Mouse (Mus musculus): Measurements from ENCODE around the gene 1700021F05Rik. TPM values are rescaled to one million over a fixed set of nuclear protein-coding genes. Genes with fewer than 3 reads are reported as not detected.

Gene 1700021F05Rik
- polyA plus RNA-seq, 1 experiment = 40.9 TPM

DNA sequence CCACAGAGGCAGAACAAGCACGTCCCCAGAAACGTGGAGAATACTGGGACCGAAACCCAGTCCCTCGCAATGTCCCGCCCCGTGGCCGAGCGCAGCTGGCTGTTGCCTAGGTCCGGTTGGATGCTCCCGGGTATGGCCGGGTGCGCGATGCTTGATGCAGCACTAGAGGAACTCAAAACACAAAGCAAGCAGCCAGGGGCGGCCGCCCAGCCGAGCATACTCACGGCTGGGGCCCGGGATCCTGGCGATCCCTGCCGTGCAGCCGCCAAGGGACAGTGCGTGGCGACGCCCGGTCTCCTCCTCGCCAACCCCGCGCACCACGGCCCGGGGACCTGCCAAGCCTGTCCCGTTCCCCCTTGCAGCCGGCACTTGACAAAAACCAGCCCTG is 37.6 kb upstream of the 1700021F05Rik start:
- Histone ChIP-seq H3K27me3 (ENCODE audit: control insufficient read depth, insufficient read depth, low read length) (peaks cover 4% of the 10 kb centered on the region; the same call in 1 of the 2 replicates), H3K4me3 (replicated peaks; ENCODE audit: insufficient read depth, low read depth, low read length) (peak overlapping the region; percentile 42), H3K4me1 (ENCODE audit: control insufficient read depth, insufficient read depth, low read length) (no peaks in the 10 kb centered on the region), H3K27ac (ENCODE audit: insufficient read depth, low read length) (no peak overlapping the region)
- WGBS = under 1% methylated on average over 32 of the region's 32 CpGs
- peak in 1 of 2 experiments; percentile 3 for DNase-seq
- TF ChIP-seq POLR2A (IDR thresholded peaks at IDR 0.05; ENCODE audit: borderline replicate concordance, insufficient read depth, low read length) (no peak), CTCF (IDR thresholded peaks at IDR 0.05; ENCODE audit: borderline replicate concordance, insufficient read depth, low read depth, low read length) (no peak)

DNA sequence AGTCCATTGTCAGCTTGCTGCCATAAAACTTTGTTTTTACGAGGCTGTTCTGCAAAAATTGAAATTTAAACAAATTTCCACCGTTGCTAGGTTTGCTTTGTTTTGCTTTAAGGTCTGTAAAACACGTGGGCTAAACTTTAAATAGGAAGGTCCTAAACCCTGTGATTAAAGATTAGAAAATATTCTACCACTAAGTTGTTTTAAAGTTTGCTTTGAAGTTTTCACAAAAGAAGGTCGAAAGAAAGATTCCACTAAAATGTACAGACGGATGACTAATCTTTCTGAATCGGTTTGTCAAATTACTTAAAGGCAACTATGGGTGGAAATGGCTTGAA is 37.2 kb upstream of the 1700021F05Rik start, which contains the start of gene Cd24a:
TSS of gene Cd24a (plus strand) at position 288 of the 335 bp plus-strand sequence.
- WGBS = 2% methylated on average over 6 of the region's 6 CpGs
- H3K27me3 ChIP-seq (ENCODE audit: control insufficient read depth, insufficient read depth, low read length) = peaks cover 4% of the 10 kb centered on the region; the same call in 1 of the 2 replicates
- no peak for DNase-seq
- no peaks in the 10 kb centered on the region for H3K4me1 ChIP-seq (ENCODE audit: control insufficient read depth, insufficient read depth, low read length)
- peak within 1 kb of the TSS; percentile 42 for H3K4me3 ChIP-seq (replicated peaks; ENCODE audit: insufficient read depth, low read depth, low read length)
- TF ChIP-seq CTCF (IDR thresholded peaks at IDR 0.05; ENCODE audit: borderline replicate concordance, insufficient read depth, low read depth, low read length) (no peak), POLR2A (IDR thresholded peaks at IDR 0.05; ENCODE audit: borderline replicate concordance, insufficient read depth, low read length) (no peak)
- H3K27ac ChIP-seq (ENCODE audit: insufficient read depth, low read length) = no peak within 1 kb of the TSS

DNA sequence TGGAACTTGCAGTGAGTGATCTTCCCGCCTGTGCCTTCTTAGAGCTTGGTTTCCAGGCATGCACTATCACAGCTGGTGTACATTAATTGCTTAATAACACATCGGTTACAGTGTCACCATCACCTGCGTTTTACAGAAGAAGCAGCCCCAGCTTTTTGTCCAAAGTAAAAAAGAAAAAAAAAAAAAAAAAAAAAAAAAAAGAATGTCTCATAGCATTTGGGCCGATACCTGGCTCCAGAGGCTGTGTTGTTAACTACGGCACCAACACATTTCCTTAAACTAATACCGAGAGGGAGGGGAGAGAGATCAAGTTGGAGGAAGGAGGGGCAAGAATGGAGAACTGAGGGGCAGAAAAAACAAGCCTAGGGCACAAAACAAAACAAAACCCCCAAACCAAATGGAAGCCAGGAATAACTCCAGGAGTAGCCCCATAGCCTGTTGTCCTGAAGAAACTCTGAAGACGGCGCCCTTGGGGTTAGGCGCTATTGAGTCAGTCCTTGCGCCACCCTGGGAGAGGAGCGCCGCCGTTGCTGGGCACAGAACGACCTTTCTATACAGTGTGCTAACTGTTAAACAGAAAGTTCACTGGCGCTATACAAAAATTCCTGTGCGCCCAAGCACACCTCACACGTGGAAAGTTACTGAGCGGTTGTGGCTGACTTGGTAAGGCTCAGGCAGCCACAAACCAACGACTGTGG is 36.7 kb upstream of the 1700021F05Rik start:
- Histone ChIP-seq H3K27ac (ENCODE audit: insufficient read depth, low read length) (no peak overlapping the region), H3K27me3 (ENCODE audit: control insufficient read depth, insufficient read depth, low read length) (peaks cover 4% of the 10 kb centered on the region; the same call in 1 of the 2 replicates), H3K4me1 (ENCODE audit: control insufficient read depth, insufficient read depth, low read length) (no peaks in the 10 kb centered on the region), H3K4me3 (replicated peaks; ENCODE audit: insufficient read depth, low read depth, low read length) (no peak overlapping the region)
- DNase-seq = no peak
- WGBS = 27% methylated on average over 19 of the region's 19 CpGs
- no peak for TF ChIP-seq CTCF (IDR thresholded peaks at IDR 0.05; ENCODE audit: borderline replicate concordance, insufficient read depth, low read depth, low read length)
- no peak for TF ChIP-seq POLR2A (IDR thresholded peaks at IDR 0.05; ENCODE audit: borderline replicate concordance, insufficient read depth, low read length)

DNA sequence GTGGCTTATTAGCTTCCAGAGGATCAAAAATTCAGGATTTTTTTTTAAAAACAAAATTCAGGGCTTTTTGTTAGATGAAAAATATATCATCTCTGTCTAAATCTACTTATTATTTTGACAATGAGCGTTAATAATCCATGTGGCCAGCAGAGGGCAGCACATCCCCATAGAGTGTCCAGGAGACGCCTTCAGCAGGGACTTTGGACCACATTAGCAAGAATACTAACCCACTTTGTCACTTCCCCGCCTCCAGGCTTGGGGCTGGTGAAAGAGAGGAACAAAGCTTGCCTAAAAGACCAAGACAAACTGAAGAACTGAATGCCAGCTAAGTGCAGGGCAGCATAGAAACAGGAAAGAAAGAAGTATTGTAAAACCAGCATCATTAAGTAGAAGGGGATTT is 34.2 kb upstream of the 1700021F05Rik start:
- TF ChIP-seq POLR2A (IDR thresholded peaks at IDR 0.05; ENCODE audit: borderline replicate concordance, insufficient read depth, low read length) = no peak
- peak; percentile 87 for TF ChIP-seq CTCF (IDR thresholded peaks at IDR 0.05; ENCODE audit: borderline replicate concordance, insufficient read depth, low read depth, low read length)
- peak; percentile 44 to 65 for DNase-seq
- no peak overlapping the region for H3K27ac ChIP-seq (ENCODE audit: insufficient read depth, low read length)
- no peak overlapping the region for H3K4me3 ChIP-seq (replicated peaks; ENCODE audit: insufficient read depth, low read depth, low read length)
- WGBS = 5% methylated on average over 3 of the region's 3 CpGs
- peaks cover 4% of the 10 kb centered on the region; the same call in 1 of the 2 replicates for H3K27me3 ChIP-seq (ENCODE audit: control insufficient read depth, insufficient read depth, low read length)
- no peaks in the 10 kb centered on the region for H3K4me1 ChIP-seq (ENCODE audit: control insufficient read depth, insufficient read depth, low read length)

DNA sequence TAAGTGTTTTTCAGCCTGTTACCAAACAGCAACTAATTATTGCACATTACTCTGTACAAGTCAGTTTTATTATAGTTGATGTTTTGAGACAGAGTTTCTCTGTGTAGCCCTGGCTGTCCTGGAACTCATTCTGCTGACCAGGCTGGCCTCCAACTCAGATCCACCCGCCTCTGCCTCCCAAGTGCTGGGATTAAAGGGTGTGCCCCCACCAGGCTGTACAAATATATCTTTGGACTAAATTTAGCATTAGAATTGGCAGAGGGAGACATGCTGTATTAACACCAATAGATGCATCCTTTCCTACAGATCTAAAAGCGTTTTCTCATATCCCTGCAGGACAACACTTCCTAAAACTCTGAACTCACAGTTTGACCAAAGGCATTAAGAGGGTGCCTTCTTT is 33.6 kb upstream of the 1700021F05Rik start:
- DNase-seq = no peak
- Histone ChIP-seq H3K27me3 (ENCODE audit: control insufficient read depth, insufficient read depth, low read length) (peaks cover 4% of the 10 kb centered on the region; the same call in 1 of the 2 replicates), H3K27ac (ENCODE audit: insufficient read depth, low read length) (no peak overlapping the region), H3K4me1 (ENCODE audit: control insufficient read depth, insufficient read depth, low read length) (no peaks in the 10 kb centered on the region), H3K4me3 (replicated peaks; ENCODE audit: insufficient read depth, low read depth, low read length) (no peak overlapping the region)
- WGBS = 88% methylated on average over 2 of the region's 2 CpGs
- TF ChIP-seq POLR2A (IDR thresholded peaks at IDR 0.05; ENCODE audit: borderline replicate concordance, insufficient read depth, low read length) = no peak
- no peak for TF ChIP-seq CTCF (IDR thresholded peaks at IDR 0.05; ENCODE audit: borderline replicate concordance, insufficient read depth, low read depth, low read length)

DNA sequence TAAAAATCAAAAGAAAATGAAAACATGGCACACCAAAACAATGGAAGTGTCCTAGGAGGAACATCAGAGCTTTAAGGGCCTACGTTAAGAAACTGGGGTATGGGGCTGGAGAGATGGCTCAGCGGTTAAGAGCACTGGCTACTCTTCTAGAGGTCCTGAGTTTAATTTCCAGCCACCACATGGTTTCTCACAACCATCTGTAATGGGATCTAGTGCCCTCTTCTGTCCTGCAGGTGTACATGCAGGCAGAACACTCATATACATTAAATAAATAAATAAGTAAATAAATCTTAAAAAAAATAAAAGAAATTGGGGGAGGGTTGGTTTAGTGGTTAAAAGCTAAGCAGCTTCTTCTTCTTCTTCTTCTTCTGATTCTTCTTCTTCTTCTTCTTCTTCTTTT is 20.5 kb upstream of the 1700021F05Rik start:
- DNase-seq = no peak
- WGBS = 90% methylated on average over 2 of the region's 2 CpGs
- TF ChIP-seq POLR2A (IDR thresholded peaks at IDR 0.05; ENCODE audit: borderline replicate concordance, insufficient read depth, low read length) (no peak), CTCF (IDR thresholded peaks at IDR 0.05; ENCODE audit: borderline replicate concordance, insufficient read depth, low read depth, low read length) (no peak)

DNA sequence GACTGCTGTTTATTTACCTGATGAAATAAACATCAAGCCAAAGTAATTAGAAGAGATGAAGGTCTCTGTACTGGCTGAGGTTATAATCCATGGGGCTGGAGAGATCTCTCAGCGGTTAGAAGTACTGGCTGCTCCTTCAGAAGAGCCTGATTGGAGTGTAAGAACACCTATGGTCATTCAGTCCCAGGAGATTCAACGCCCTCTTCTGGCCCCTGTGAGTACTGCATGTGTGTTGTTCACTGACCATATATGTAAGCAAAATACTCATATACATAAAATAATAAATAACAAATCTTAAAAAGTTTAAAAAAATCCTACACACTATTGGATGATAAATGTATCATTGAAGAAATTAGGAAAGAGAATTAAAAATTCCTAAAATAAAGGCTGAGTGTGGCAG is 20.0 kb upstream of the 1700021F05Rik start:
- Histone ChIP-seq H3K27me3 (ENCODE audit: control insufficient read depth, insufficient read depth, low read length) (no peaks in the 10 kb centered on the region), H3K27ac (ENCODE audit: insufficient read depth, low read length) (no peak overlapping the region), H3K4me1 (ENCODE audit: control insufficient read depth, insufficient read depth, low read length) (no peaks in the 10 kb centered on the region), H3K4me3 (replicated peaks; ENCODE audit: insufficient read depth, low read depth, low read length) (no peak overlapping the region)
- WGBS = 50% methylated on average over 2 of the region's 2 CpGs
- TF ChIP-seq CTCF (IDR thresholded peaks at IDR 0.05; ENCODE audit: borderline replicate concordance, insufficient read depth, low read depth, low read length) (no peak), POLR2A (IDR thresholded peaks at IDR 0.05; ENCODE audit: borderline replicate concordance, insufficient read depth, low read length) (no peak)
- DNase-seq = no peak

More for the DNA sequence above, 20.5 kb upstream of the 1700021F05Rik start:
- Histone ChIP-seq H3K27ac (ENCODE audit: insufficient read depth, low read length) (no peak overlapping the region), H3K4me3 (replicated peaks; ENCODE audit: insufficient read depth, low read depth, low read length) (no peak overlapping the region), H3K27me3 (ENCODE audit: control insufficient read depth, insufficient read depth, low read length) (no peaks in the 10 kb centered on the region), H3K4me1 (ENCODE audit: control insufficient read depth, insufficient read depth, low read length) (no peaks in the 10 kb centered on the region)

DNA sequence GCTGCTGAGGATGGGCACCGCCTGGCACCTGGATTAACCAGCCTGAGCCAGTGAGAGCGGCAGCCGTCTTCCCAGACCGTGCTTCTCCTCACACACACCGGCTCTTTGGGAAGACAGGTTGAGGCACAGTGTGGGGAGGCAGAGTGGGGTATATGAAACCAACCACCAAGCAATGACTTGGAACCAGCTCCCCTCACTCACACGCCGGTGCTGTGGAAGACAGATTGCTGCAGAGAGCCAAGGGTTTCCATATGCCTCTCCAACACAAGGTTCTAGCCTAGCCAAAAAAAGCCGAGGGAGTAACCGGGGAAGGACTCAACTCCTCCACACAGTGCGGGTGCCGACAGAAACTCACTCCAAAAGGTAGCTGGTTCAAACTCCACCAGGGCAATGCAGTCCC is 18.5 kb upstream of the 1700021F05Rik start:
- H3K4me1 ChIP-seq (ENCODE audit: control insufficient read depth, insufficient read depth, low read length) = no peaks in the 10 kb centered on the region
- no peaks in the 10 kb centered on the region for H3K27me3 ChIP-seq (ENCODE audit: control insufficient read depth, insufficient read depth, low read length)
- H3K4me3 ChIP-seq (replicated peaks; ENCODE audit: insufficient read depth, low read depth, low read length) = no peak overlapping the region
- no peak for DNase-seq
- H3K27ac ChIP-seq (ENCODE audit: insufficient read depth, low read length) = no peak overlapping the region
- 27% methylated on average over 11 of the region's 11 CpGs for WGBS
- TF ChIP-seq POLR2A (IDR thresholded peaks at IDR 0.05; ENCODE audit: borderline replicate concordance, insufficient read depth, low read length) = no peak
- TF ChIP-seq CTCF (IDR thresholded peaks at IDR 0.05; ENCODE audit: borderline replicate concordance, insufficient read depth, low read depth, low read length) = no peak
